Mouse (Mus musculus) ovary, postnatal 10 days (tissue): ENCODE measurements around the gene Rpl7a.
A peak's percentile ranks its signal among the peaks of the same experiment; 100 is the strongest.

ENCODE experiments used
- DNase-seq: peaks from one replicate; pipeline ENCODE4 v3.0.0; 2022; ENCODE audit warnings: low spot score

Gene Rpl7a

GRCm38 (mm10) chr2:26914148-26914941 is 3.8 kb downstream of the Rpl7a start:
- no peak for DNase-seq

GRCm38 (mm10) chr2:26915927-26916728 is 5.6 kb downstream of the Rpl7a start, which contains the start of the genes Surf2 and Surf1:
Surf2 (plus strand) TSS chr2:26916367.
Surf1 (minus strand) TSS chr2:26916530.
- DNase-seq: peak; percentile 59

GRCm38 (mm10) chr2:26916738-26917137 is 6.2 kb downstream of the Rpl7a start:
- no peak for DNase-seq

- DNase-seq: no peak
Observed at GRCm38 (mm10) chr2:26919684-26920083, 9.1 kb downstream of the Rpl7a start.

GRCm38 (mm10) chr2:26920190-26920855 is 9.8 kb downstream of the Rpl7a start:
- DNase-seq: no peak

GRCm38 (mm10) chr2:26921784-26922183 is 11.2 kb downstream of the Rpl7a start:
- no peak for DNase-seq

- no peak for DNase-seq
Observed at GRCm38 (mm10) chr2:26927745-26928476, 17.3 kb downstream of the Rpl7a start.

- DNase-seq: no peak
Observed at GRCm38 (mm10) chr2:26930390-26930789, 19.8 kb downstream of the Rpl7a start.

- peak; percentile 26 for DNase-seq
Observed at GRCm38 (mm10) chr2:26932473-26933303, 22.1 kb downstream of the Rpl7a start.

GRCm38 (mm10) chr2:26933304-26934055 is 22.9 kb downstream of the Rpl7a start, which contains the start of the genes Surf4 and Stkld1:
Surf4 (minus strand) TSS chr2:26933928.
Stkld1 (plus strand) TSS chr2:26934047.
- peak; percentile 71 for DNase-seq

GRCm38 (mm10) chr2:26935286-26935685 is 24.7 kb downstream of the Rpl7a start:
- no peak for DNase-seq

GRCm38 (mm10) chr2:26936425-26936824 is 25.9 kb downstream of the Rpl7a start:
- DNase-seq: no peak

GRCm38 (mm10) chr2:26941539-26941938 is 31.0 kb downstream of the Rpl7a start:
- DNase-seq: no peak

GRCm38 (mm10) chr2:26943253-26943652 is 32.7 kb downstream of the Rpl7a start:
- DNase-seq: no peak

- no peak for DNase-seq
Observed at GRCm38 (mm10) chr2:26950411-26950810, 39.8 kb downstream of the Rpl7a start.

- DNase-seq: no peak
Observed at GRCm38 (mm10) chr2:26951346-26951905, 40.9 kb downstream of the Rpl7a start.

- DNase-seq: no peak
Observed at GRCm38 (mm10) chr2:26952193-26952592, 41.6 kb downstream of the Rpl7a start.

GRCm38 (mm10) chr2:26952866-26953265 is 42.3 kb downstream of the Rpl7a start:
- DNase-seq: no peak

GRCm38 (mm10) chr2:26954735-26955395 is 44.3 kb downstream of the Rpl7a start:
- no peak for DNase-seq
